Mouse (Mus musculus) heart, embryonic 14.5 days (tissue): Measurements from ENCODE around the gene Dzip1l. TPM values are rescaled to one million over a fixed set of nuclear protein-coding genes. Genes with fewer than 3 reads are reported as not detected.

Experiments used
- ATAC-seq: fragments of 200-750 bp; cut with Nextera tagmentation; 2 replicates; pipeline ENCODE4 v1.8.0; 2017; ENCODE audit warnings: low read depth, moderate TSS enrichment; ENCODE audit not compliant: insufficient number of reproducible peaks, insufficient read depth, low FRiP score
- H3K27ac ChIP-seq, 2 experiments: fragments of 200-500 bp in 1 of 2; fragments of 300-500 bp in 1 of 2; sonication (generic) in 1 of 2; replicated peaks in 1 of 2; 2 replicates each; pipeline ENCODE4 v1.5.1; 2012 to 2014; ENCODE audit warnings: low read depth in 2 of 2, low read length in 2 of 2, control low read depth in 1 of 2, mild to moderate bottlenecking in 1 of 2, mixed read lengths in 1 of 2; ENCODE audit not compliant: control insufficient read depth in 1 of 2, insufficient read depth in 1 of 2
- H3K27me3 ChIP-seq: fragments of 300-500 bp; sonication (generic); 2 replicates; pipeline ENCODE4 v1.6.1; 2014; ENCODE audit warnings: mild to moderate bottlenecking, low read length, control low read depth; ENCODE audit not compliant: control insufficient read depth, insufficient read depth
- H3K36me3 ChIP-seq: fragments of 300-500 bp; sonication (generic); 2 replicates; pipeline ENCODE4 v1.6.1; 2014; ENCODE audit warnings: mild to moderate bottlenecking, control low read depth, low read length, mixed read lengths; ENCODE audit not compliant: control insufficient read depth, insufficient read depth
- H3K4me1 ChIP-seq, 2 experiments: fragments of 200-500 bp in 1 of 2; fragments of 300-500 bp in 1 of 2; sonication (generic) in 1 of 2; 2 replicates each; pipeline ENCODE4 v1.6.1; 2012 to 2014; ENCODE audit warnings: low read length in 2 of 2, control low read depth in 1 of 2, mixed read lengths in 1 of 2; ENCODE audit not compliant: control insufficient read depth in 2 of 2, insufficient read depth in 2 of 2
- H3K4me2 ChIP-seq: fragments of 300-500 bp; sonication (generic); 2 replicates; pipeline ENCODE4 v1.6.1; 2014; ENCODE audit warnings: mild to moderate bottlenecking, low read length
- H3K4me3 ChIP-seq, 2 experiments: fragments of 200-500 bp in 1 of 2; fragments of 300-500 bp in 1 of 2; sonication (generic) in 1 of 2; 2 replicates each; pipeline ENCODE4 v1.5.1; 2012 to 2014; ENCODE audit warnings: low read length in 2 of 2, mild to moderate bottlenecking in 2 of 2, control low read depth in 1 of 2, low read depth in 1 of 2, moderate library complexity in 1 of 2; ENCODE audit not compliant: control insufficient read depth in 1 of 2, insufficient read depth in 1 of 2
- H3K9ac ChIP-seq: fragments of 300-500 bp; sonication (generic); 2 replicates; pipeline ENCODE4 v1.6.1; 2014; ENCODE audit warnings: mild to moderate bottlenecking, low read length
- H3K9me3 ChIP-seq: fragments of 300-500 bp; sonication (generic); 2 replicates; pipeline ENCODE4 v1.6.1; 2016; ENCODE audit warnings: low read length, control low read depth; ENCODE audit not compliant: control insufficient read depth
- WGBS: fragments of 180-500 bp; shearing (Covaris S2); extraction: QIAGEN DNeasy Blood & Tissue Kit; methylation state at CpG from one replicate; pipeline ENCODE4 v1.1.7; 2014; 5-methylcytosine and 5-hydroxymethylcytosine counted together
- polyA plus RNA-seq: library from polyadenylated mRNA; unstranded; fragments of >200 nt; fragmentation: Nextera tagmentation; extraction: Ambion mirVana; gene quantifications from 2 replicates; pipeline ENCODE4 v1.2.1, GENCODE M21; 2014

Gene Dzip1l
- polyA plus RNA-seq, 1 experiment from 2014 or later: 14.6 TPM

- Histone ChIP-seq H3K27me3 (no peaks in the 10 kb centered on the region), H3K27ac (no peak within 1 kb of the TSS), H3K36me3 (no peaks in the 10 kb centered on the region), H3K4me3 (no peak within 1 kb of the TSS), H3K9me3 (no peaks in the 10 kb centered on the region), H3K4me1 (no peaks in the 10 kb centered on the region), H3K9ac (no peak within 1 kb of the TSS), H3K4me2 (no peak within 1 kb of the TSS)
- 75% methylated on average over 14 of the region's 14 CpGs for WGBS
- ATAC-seq: no peak
These were observed 87.8 kb downstream of the Dzip1l start, which contains the start of gene Cldn18 for GRCm38 (mm10) chr9:99717134-99717533. Cldn18 (minus strand) TSS chr9:99717267.

Other genes starting within 250 kb of the Dzip1l start
- gene Mras, start 192.1 kb upstream of the Dzip1l start, polyA plus RNA-seq: 12.4 and 13.0 TPM in 2 replicates
- not detected in 2 replicates for gene Nme9, start 178.0 kb upstream of the Dzip1l start, polyA plus RNA-seq
- 21.9 and 22.9 TPM in 2 replicates for gene Armc8, start 60.6 kb upstream of the Dzip1l start, polyA plus RNA-seq
- gene Dbr1, start 53.7 kb upstream of the Dzip1l start, polyA plus RNA-seq: 13.0 and 13.2 TPM in 2 replicates
- not detected in 2 replicates for gene A4gnt, start 17.0 kb upstream of the Dzip1l start, polyA plus RNA-seq
- 0.07 TPM in 1 of 2 replicates, not detected in the other for gene Cldn18, start 87.8 kb downstream of the Dzip1l start, polyA plus RNA-seq
- not detected in 2 replicates for gene Sox14, start 246.7 kb downstream of the Dzip1l start, polyA plus RNA-seq